Mouse (Mus musculus) lung, embryonic 14.5 days (tissue): ENCODE data around the gene Net1. TPM values are rescaled to one million over a fixed set of nuclear protein-coding genes. Genes with fewer than 3 reads are reported as not detected.

Experiments
- ATAC-seq: fragments of 200-750 bp; cut with Nextera tagmentation; 2 replicates; pipeline ENCODE4 v1.8.0; 2017; ENCODE audit warnings: mild to moderate bottlenecking, moderate TSS enrichment, moderate library complexity; ENCODE audit not compliant: insufficient read depth
- DNase-seq: peaks from one replicate; pipeline ENCODE4 v3.0.0-alpha.2; 2015
- H3K27ac ChIP-seq: fragments of 300-500 bp; sonication (generic); 2 replicates; pipeline ENCODE4 v1.5.1; 2014; ENCODE audit warnings: low read depth, mild to moderate bottlenecking, moderate library complexity
- H3K27me3 ChIP-seq: fragments of 300-500 bp; sonication (generic); 2 replicates; pipeline ENCODE4 v1.6.1; 2014; ENCODE audit warnings: low read length, control low read depth; ENCODE audit not compliant: insufficient read depth
- H3K36me3 ChIP-seq: fragments of 300-500 bp; sonication (generic); 2 replicates; pipeline ENCODE4 v1.6.1; 2014; ENCODE audit warnings: control low read depth; ENCODE audit not compliant: insufficient read depth
- H3K4me1 ChIP-seq: fragments of 300-500 bp; sonication (generic); 2 replicates; pipeline ENCODE4 v1.6.1; 2014; ENCODE audit warnings: antibody characterized with exemption, control low read depth; ENCODE audit not compliant: insufficient read depth
- H3K4me2 ChIP-seq: fragments of 300-500 bp; sonication (generic); 2 replicates; pipeline ENCODE4 v1.6.1; 2014; ENCODE audit warnings: mild to moderate bottlenecking
- H3K4me3 ChIP-seq: fragments of 300-500 bp; sonication (generic); 2 replicates; pipeline ENCODE4 v1.5.1; 2014; ENCODE audit warnings: low read depth, low read length
- H3K9ac ChIP-seq: fragments of 300-500 bp; sonication (generic); 2 replicates; pipeline ENCODE4 v1.6.1; 2014
- H3K9me3 ChIP-seq: fragments of 300-500 bp; sonication (generic); 2 replicates; pipeline ENCODE4 v1.6.1; 2016; ENCODE audit warnings: low read depth, low read length, control low read depth
- CTCF ChIP-seq: IDR thresholded peaks from 2 replicates; pipeline ENCODE4 v1.5.1; 2016; ENCODE audit warnings: antibody characterized with exemption, low read depth
- WGBS: fragments of 180-500 bp; shearing (Covaris S2); extraction: QIAGEN DNeasy Blood & Tissue Kit; methylation state at CpG from one replicate; pipeline ENCODE4 v1.1.7; 2014; 5-methylcytosine and 5-hydroxymethylcytosine counted together
- microRNA-seq: library from miRNA; unstranded; fragments of <30 nt; microRNA quantifications from one replicate; pipeline ENCODE4, GENCODE M21; 2016; ENCODE audit warnings: borderline number of aligned reads
- polyA plus RNA-seq: library from polyadenylated mRNA; unstranded; fragments of >200 nt; fragmentation: Nextera tagmentation; extraction: Ambion mirVana; gene quantifications from 2 replicates; pipeline ENCODE4 v1.2.1, GENCODE M21; 2014

The Net1 gene
- polyA plus RNA-seq, 1 experiment from 2014 or later = 71.4 TPM

GRCm38 (mm10) chr13:3832450-3832849 is 85.6 kb downstream of the Net1 start:
- Histone ChIP-seq H3K27me3 (no peaks in the 10 kb centered on the region), H3K9me3 (no peaks in the 10 kb centered on the region), H3K9ac (no peak overlapping the region), H3K27ac (no peak overlapping the region), H3K4me3 (no peak overlapping the region), H3K4me1 (no peaks in the 10 kb centered on the region), H3K36me3 (no peaks in the 10 kb centered on the region), H3K4me2 (no peak overlapping the region)
- WGBS = 40% methylated on average over 2 of the region's 2 CpGs
- DNase-seq (peak; percentile 59), ATAC-seq (peak; percentile 49; the same call in 1 of the 2 replicates)
- no peak for TF ChIP-seq CTCF

Small RNA genes within 50 kb of the gene (microRNA-seq; reads per million reads assigned to microRNA genes)
- not detected for gene Gm22460

Other genes with a start within 250 kb of the Net1 start
- gene Calml3, start 113.9 kb downstream of the Net1 start, polyA plus RNA-seq = 0.18 TPM in 1 of 2 replicates, not detected in the other
- not detected in 2 replicates for gene Calm4, start 80.5 kb downstream of the Net1 start, polyA plus RNA-seq
- not detected in 2 replicates for gene Calm5, start 64.0 kb downstream of the Net1 start, polyA plus RNA-seq
- not detected in 2 replicates for gene Tubal3, start 54 bp upstream of the Net1 start, polyA plus RNA-seq
- not detected in 2 replicates for gene Ucn3, start 27.1 kb upstream of the Net1 start, polyA plus RNA-seq
- 0.70 and 0.92 TPM in 2 replicates for gene Akr1c14, start 130.8 kb upstream of the Net1 start, polyA plus RNA-seq
- 0.22 and 0.57 TPM in 2 replicates for gene Akr1c18, start 232.4 kb upstream of the Net1 start, polyA plus RNA-seq